Mouse (Mus musculus) heart, adult 8-10 months (tissue): ENCODE data around the gene Samhd1. TPM values are rescaled to one million over a fixed set of nuclear protein-coding genes. Genes with fewer than 3 reads are reported as not detected.
A peak's percentile ranks its signal among the peaks of the same experiment; 100 is the strongest.
"Not testable (repeated sequence)": the region's sequence is repeated elsewhere in the genome, so short reads cannot be mapped to it uniquely, and the experiment has no call there.

Experiments used
- DNase-seq: peaks from one replicate; pipeline ENCODE4 v3.0.0; 2022; ENCODE audit warnings: low spot score
- total RNA-seq, 4 experiments: library from RNA; stranded (reverse); gene quantifications; 2 replicates each; pipeline ENCODE4 v1.2.4; 2022

Gene Samhd1
- total RNA-seq, result 10 to 100 TPM; 20.5 to 23.6 (median 21.5) TPM

DNA sequence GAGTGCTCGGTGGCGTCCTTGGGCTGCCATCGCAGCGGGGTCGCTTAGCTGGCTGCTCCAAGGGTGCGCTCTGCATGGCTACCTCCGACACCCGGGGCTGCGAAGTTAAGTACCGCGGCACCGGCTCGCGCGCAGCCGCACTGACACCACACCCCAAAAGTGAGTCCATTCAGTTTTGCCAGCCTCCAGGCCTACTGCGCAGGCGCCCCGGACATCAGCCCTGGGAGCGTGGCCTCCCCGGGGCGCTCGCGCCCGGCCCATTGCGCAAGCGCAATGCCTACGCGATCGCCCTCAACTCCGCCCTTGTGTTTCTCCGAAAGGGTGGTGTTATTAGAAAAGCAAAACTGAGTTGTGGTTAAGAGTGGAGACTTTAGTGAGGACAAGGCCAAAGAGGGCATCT lies at the start of gene Samhd1:
Samhd1 (minus strand) TSS at position 252 of the 400 bp plus-strand sequence.
- peak; percentile 96 for DNase-seq

DNA sequence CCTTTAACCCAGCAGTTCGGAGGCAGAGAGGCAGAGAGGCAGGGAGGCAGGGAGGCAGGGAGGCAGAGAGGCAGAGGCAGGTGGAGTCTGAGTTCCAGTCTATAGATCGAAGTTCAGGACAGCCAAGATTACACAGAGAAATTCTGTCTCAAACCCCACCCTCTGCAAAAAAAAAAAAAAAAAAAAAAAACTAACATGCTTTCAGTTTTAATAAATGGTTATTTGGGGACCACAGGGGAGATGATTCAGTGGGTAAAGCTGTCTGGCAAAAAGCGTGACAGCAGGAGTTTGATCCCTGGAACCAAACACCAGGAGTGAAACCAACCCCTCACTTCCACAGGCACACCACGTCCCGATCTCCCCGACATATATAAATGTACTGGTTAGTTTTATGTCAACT lies 43.1 kb upstream of the Samhd1 start:
- no peak for DNase-seq

DNA sequence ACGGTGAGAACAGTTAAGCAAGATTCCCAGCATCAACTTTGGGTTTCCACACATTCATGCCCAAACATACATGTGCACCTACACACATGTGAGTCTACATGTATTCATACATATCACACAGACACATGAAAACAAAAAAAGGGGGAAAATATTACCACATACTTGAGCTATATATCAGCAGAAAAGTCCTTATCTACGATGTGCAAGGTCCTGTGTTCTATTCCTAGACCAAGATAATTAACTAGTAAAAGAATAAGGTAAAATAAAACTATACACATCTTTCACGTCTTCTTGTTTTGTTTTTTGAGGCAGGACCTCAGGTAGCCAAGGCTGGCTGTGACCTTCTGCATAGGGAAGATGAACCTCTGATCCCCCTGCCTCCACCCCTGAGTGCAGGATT lies 41.2 kb upstream of the Samhd1 start:
- DNase-seq, result no peak

DNA sequence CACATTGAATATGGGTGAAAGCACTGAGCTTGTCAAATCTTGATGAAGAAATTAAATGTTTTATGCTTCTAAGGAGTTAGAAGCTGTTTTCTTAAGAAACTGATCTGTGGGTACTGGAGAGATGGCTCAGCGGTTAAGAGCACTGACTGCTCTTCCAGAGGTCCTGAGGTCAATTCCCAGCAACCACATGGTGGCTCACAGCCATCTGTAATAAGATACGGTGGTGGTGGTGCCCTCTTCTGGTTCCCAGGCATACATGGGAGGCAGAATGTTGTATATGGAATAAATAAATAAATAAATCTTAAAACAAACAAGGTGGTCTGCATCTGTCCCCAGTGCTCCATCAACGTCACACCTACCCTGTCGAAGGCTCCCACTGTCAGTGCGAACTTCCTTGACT lies 39.4 kb upstream of the Samhd1 start:
- no peak for DNase-seq

DNA sequence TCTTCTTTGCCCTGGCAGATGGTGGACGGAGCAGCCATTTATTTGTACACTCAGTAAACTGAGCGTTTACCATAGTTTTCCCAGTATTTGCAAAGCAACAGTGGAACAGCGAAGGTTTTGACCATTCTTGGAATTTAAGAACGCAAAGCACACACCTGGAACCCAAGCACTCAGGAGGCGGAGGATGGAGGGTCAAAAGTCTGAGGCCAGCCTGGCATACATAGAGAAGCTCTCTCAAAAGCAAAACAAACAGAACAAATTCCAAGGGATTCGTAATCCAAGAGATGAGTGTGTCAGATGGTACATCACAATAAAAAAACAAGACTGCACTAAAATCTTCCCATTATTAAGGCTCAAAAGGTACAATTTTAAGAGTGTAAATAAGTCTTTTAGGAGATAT lies 38.5 kb upstream of the Samhd1 start:
- DNase-seq, result no peak

DNA sequence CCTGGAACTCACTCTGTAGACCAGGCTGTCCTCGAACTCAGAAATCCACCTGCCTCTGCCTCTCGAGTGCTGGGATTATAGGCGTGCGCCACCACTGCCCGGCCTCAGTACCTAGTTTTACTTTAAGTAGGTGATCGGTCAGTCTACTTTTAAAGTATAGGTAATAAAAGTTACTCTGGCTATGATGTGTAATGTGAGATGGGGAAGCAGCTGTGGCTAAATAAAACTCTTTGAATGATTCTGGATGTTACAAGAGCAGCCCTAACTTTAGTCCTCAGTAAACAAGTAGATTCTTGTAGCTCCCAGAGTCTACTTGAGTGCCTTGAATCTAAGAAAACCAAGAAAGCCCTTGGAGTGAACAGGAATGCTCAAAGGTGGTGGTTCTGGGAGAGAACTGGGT lies 37.9 kb upstream of the Samhd1 start:
- DNase-seq, result no peak

DNA sequence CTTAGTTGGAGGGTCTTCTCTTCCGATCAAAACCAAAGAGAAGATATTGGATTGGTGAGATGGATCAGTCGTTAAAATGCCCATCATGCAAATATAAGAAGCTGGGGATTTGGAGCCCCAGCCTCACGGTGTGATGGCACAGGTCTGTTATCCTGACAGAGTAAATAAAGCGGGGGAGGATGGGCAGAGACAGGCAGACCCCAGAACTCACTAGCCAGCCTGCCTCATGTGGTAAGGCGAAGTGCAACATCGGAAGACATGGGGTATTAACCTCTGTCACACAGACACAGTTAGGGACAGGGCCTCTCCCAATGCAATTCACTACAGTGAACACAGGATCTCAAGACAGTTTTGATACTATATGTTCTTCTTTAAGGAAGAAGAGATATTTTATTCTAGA lies 35.6 kb upstream of the Samhd1 start:
- no peak for DNase-seq

DNA sequence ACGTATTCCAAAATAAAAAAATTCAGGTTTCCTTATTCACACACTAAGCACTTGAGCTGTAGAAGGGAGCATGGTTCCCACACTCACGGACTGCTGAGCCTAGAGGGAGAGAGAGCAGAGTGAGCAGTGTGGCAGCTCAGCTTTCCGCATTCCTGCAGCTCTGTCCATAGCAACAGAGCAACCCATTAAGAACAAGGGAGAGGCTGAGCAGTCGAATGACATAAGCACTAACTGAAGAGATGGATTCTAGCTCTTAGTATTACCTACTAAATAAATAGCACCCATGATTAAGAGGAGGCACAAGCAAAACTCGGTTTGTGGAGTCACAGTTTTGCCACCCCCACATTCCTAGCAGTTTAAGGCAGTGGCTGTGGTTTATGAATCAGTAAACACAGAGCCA lies 35.1 kb upstream of the Samhd1 start:
- DNase-seq, result no peak

DNA sequence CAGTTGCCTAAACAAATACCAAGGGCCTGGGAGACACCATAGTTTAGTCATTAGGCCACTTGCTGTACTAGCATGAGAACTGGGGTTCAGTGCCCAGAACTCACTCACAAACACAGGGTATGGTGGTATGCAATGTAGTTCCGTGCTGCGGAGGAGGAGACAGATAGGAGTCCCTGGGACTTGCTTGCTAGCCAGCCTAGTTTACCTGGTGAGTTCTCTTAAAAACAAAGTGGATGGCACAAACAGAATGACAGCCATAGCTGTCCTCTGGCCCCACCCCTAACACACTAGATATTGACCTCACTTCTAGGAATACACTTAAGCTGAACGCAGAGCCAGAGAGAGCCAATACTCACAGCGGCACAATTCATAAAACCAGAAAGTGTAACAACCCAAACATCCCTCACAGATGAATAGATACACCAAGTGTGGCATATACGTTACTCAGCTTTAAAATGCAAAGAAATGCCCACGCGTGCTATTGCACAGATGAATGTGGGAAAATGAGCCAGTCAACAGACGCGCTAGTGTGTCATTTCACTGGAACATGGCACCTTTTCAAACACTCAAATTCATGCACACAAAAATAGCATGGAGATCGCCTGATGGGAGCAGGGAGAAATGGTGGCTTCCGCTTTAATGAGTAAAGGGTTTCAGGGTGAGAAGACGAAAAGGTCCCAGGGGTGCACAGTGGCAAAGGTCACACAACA lies 31.5 kb upstream of the Samhd1 start:
- DNase-seq, result no peak

DNA sequence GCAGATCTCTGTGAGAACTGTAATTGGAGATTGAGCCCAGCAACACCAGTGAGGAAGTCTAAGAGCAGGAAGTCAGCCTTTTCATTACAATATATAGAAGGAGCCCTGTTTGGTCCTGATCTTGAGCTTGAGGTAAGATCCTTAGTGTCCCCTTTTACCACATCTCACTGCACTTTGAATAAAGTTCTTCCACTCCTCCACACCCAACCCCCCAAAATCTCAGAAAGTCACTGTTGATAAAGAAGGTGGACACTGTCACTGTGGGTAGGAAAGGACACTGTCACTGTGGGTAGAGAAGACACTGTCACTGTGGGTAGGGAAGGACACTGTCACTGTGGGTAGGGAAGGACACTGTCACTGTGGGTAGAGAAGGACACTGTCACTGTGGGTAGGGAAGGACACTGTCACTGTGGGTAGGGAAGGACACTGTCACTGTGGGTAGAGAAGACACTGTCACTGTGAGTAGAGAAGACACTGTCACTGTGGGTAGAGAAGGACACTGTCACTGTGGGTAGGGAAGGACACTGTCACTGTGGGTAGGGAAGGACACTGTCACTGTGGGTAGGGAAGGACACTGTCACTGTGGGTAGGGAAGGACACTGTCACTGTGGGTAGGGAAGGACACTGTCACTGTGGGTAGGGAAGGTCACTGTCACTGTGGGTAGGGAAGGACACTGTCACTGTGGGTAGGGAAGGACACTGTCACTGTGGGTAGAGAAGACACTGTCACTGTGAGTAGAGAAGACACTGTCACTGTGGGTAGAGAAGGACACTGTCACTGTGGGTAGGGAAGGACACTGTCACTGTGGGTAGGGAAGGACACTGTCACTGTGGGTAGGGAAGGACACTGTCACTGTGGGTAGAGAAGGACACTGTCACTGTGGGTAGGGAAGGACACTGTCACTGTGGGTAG lies 30.5 kb upstream of the Samhd1 start:
- DNase-seq, result not testable (repeated sequence)

DNA sequence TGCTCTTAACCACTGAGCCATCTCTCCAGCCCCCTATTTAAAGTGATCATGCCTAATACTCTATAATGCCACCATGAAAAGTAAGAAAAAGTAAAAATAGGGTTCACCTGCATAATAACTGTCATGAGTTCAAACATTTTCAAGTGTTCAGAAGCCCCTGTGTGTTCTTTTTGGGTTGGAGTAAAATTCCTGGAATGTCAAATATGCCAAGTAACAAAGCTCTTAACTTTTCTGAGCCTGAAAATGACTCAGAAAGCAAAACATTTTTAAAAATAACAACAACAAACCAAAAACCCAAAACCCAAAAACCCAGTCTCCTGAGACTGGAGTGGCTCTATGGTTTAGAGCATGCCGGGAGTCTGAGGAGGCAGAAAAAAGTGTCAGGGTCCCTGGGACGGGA lies 29.0 kb upstream of the Samhd1 start:
- DNase-seq, result no peak

DNA sequence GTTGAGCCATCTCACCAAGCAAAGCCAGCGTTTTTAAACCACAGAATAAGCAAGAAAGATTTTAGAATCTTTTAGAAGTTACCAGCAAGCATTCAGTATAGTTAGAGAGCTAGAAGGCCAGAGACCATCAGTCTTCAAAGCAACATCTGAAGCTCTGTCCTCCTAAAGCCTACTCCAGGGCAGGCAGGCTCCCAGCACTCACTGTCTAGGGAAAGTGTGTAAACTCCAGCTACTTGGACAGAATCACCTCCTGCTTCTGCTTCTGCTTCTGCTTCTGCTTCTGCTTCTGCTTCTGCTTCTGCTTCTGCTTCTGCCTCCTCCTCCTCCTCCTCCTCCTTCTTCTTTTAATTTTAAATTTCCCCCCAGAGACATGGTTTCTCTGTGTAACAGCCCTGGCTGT lies 21.0 kb upstream of the Samhd1 start:
- no peak for DNase-seq

DNA sequence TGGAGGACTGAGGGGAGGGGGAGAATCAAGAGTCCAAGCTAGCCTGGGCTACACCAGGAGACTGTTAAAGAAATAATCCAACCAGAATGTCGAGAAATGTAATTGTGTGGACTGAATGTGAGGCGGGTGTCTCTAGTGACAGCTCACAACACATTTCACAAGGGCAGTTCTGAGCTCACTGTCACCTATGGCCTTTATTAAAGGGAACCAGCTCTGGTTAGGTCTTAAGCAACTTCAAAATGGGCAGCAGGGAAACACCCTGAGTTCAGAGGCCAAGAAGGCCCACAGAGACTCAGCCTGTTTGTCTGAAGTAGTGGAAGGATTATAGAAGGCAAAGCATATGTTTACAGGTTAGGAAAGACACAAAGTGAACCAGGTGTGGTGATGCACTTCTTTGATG lies 18.2 kb upstream of the Samhd1 start:
- DNase-seq, result no peak

DNA sequence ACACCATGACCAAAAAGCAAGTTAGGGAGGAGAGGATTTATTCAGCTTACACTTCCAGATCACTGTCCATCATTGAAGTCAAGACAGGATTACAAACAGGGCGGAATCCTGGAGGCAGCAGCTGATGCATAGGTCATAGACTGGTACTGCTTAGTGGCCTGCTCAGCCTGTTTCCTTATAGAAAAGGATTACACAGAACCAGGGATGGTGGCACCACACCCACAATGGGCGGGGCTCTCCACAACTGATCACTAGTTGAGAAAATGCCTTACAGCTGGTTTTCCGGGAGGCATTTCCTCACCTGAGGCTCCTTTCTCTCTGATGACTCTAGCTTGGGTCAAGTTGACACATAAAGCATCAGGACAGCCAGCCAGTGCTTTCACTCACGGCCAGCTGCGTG lies 13.4 kb upstream of the Samhd1 start:
- DNase-seq, result no peak

DNA sequence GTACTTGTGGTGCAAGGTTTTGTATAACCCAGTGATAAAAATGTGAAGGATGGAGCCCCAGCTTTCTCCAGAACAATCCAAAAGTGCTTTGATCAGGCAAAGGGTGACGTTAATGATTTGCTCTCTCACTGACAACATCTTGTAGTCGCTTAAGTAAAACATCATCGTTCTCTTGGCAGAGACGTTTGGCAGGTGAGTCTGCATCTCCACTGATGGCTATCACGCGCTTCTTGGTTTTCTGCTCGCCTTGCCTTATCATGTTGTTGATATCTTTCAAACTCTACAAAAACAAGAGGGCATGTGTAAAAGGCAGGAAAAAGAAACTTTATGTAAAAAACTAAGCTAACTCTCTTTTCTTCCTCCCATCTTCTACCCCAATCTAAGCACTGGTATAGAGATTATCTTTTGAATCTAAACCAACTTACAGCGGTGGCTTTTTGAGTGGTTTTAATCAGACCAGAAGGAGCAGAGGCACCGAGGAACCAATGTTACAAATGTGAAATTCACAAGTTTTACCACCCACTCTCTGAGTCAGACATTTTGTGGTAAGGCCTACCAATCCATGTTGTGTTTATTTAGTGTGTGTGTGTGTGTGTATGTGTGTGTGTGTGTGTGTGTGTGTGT lies 12.4 kb upstream of the Samhd1 start:
- no peak for DNase-seq

DNA sequence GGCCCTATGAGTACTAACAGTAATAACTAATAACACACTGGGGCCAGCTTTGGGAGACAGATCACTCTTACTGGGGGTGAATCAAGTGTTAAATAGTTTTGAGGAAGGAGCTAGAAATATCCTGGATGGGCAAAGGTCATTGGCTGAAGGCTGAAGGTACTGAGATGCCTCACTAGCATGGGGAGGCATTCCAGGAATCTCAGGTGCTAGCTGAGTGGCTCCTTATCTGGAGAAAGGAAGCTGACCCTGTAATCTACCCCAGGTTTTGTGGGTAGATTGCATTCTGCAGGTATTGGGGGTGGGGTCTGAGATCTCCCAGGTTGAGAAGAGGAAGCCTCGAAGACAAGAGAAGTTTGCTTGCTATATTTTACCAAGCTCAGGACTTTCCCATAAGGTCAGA lies 10.1 kb upstream of the Samhd1 start:
- DNase-seq, result no peak

DNA sequence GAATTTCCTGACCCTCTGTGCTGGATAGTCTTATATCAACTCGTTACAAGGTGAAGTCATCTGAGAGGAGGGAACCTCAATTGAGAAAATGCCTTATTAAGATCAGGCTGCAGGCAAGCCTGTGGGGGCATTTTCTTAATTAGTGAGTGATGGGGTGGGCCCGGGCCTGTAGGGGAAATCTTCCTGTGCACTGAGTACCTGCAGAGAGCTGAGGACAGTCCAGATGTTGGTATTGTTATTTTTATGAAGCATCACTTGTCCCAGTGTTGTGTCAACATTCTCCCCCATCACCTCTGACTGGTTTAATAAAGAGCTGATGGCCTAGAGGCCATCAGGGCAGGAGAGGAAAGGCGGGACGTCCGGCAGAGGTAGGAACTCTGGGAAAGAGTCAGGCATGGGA lies 9.1 kb upstream of the Samhd1 start:
- no peak for DNase-seq

DNA sequence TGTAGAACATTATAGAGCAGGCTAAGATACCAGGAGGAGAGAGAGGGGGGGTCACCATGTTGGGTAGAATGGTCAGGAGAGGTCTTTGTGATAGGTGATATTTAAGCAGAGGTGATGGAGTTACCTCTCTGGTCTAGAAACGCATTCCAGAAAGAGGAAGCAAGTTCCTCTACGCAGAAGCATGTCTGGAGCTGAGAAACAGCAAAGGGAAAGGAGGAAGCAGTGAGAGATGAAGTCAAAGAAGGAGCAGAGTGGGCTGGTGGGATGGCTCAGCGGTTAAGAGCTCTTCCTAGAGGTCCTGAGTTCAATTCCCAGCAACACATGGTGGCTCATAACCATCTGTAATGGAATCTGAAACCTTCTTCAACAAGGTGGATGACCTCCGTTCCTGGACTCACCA lies 6.9 kb upstream of the Samhd1 start:
- DNase-seq, result no peak

DNA sequence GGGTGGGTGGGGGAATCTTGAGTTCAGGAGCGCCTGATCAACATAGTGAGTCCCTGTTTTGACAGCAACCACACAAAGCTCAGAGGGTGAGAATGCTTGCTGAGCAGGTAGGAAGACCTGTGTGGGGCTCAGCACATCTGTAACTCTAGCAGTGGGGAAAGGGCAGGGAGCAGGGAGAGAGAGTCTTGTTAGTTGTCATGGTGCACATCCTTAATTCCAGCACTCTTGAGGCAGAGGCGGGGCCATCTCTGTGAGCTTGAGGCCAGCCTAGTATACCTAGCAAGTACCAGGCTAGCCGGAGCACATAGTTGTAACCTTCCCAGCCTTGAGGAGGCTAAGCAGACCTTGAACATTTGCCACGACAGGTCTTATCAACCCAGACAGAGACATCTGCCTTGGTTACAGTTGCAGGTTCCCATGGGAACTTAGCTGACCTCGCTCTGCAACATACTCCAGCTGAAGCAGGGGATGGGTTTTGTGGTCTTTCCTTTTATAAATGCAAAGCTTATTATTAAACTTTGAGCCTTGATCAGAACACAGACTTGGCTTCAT lies 4.3 kb upstream of the Samhd1 start:
- DNase-seq, result no peak

DNA sequence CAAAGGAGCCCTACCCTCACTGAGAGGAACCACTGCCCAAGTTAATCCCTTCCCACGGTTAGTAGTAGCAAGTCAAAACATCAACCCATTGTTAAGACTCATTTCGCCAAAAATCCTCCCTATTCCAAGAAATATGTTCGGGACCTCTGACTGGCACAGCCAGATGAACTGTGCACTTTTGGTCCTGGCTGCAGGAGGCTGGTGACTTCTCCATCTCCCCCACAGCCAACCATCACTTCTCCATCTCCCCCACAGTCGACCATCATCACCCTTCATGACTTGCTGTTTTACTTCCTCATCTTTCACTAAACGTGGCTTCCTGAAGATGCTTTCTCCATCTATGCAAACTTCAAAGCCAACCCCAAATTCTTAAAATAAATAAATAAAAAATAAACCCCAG lies 3.7 kb upstream of the Samhd1 start:
- DNase-seq, result no peak

DNA sequence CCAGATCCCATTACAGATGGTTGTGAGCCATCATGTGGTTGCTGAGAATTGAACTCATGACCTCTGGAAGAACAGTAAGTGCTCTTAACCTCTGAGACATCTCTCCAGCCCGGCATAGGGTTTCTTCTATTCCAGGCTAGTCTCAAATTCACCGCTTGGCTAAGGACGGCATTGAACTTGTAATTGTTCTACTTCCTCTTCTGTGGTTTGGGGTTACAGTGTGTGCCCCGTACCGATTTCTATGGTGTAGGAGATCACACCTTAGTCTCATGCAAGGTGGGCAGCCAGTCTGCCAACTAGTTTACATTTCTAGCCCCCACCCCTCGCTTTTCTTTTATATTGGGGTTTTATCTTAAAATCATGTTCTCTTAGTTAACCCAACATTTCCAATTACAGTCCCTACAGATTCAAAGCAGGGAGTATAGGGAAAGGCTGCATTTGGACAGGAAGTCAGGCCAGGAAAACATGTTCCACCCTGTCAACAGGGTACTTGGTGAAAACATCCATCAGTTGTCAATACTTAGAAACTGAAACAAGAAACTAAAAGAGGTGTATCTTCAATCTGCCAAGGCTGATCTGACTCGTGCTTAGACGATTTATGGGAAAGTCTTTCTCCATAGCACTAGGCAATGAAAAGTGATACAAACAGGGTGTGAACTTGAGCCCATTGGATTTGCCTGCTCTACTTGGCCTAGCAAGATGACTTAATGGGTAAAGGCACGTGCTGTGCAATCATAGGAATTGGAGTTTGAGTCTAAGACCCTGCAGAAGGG lies 3.1 kb upstream of the Samhd1 start:
- no peak for DNase-seq

DNA sequence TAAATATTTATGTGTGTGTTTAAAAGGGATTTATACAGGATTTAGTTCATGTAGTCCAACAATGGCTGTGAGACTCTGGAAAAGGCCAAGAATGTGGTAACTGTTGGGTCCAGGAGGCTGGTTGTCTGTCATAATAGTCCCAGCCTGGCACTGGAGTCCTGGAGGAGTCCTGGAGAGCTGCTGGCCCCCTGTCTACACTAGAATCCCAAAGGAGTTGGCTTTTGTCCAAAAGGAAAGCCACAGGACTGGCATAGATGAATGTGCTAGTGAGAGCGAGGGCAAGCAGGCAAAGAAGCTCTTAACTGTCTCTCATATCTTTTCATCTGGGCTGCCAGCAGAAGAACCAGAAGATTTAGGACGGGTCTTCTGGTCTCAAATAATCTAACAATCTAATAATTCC lies 1.6 kb upstream of the Samhd1 start:
- DNase-seq, result no peak
